Mouse (Mus musculus) megakaryocyte, embryonic 14.5 days (primary cell): ENCODE results near the gene Zfp119b.

Experiments
- FLI1 ChIP-seq: IDR thresholded peaks from 2 replicates; pipeline ENCODE4 v1.6.1; 2012; ENCODE audit warnings: low read length, inconsistent platforms, mixed read lengths
- GATA1 ChIP-seq: IDR thresholded peaks from 3 replicates; pipeline ENCODE4 v1.6.1; 2012; ENCODE audit warnings: mixed read lengths, low read length, inconsistent platforms, borderline replicate concordance

GRCm38 (mm10) chr17:55957168-55957567 is 7.9 kb upstream of the Zfp119b start:
- TF ChIP-seq GATA1 (no peak), FLI1 (no peak)
